Mouse (Mus musculus): ENCODE measurements around the gene Fam170b. TPM values are rescaled to one million over a fixed set of nuclear protein-coding genes. Genes with fewer than 3 reads are reported as not detected.

The Fam170b gene
- polyA plus RNA-seq, 1 experiment: not detected

Other genes starting within 250 kb of the Fam170b start
- not detected in 2 replicates for gene Prrxl1, start 234.6 kb upstream of the Fam170b start, polyA plus RNA-seq (2012; rRNA removed)
- gene 3425401B19Rik, start 148.7 kb upstream of the Fam170b start, polyA plus RNA-seq (2012; rRNA removed): 0.04 and 0.10 TPM in 2 replicates
- 1.2 and 2.4 TPM in 2 replicates for gene Tmem273, start 48.0 kb upstream of the Fam170b start, polyA plus RNA-seq (2012; rRNA removed)
- gene Vstm4, start 22.8 kb downstream of the Fam170b start, polyA plus RNA-seq (2012; rRNA removed): 2.9 and 3.4 TPM in 2 replicates
- gene Lrrc18, start 157.4 kb downstream of the Fam170b start, polyA plus RNA-seq (2012; rRNA removed): 0.15 and 0.19 TPM in 2 replicates

Data from large intestine, adult 2 months (tissue).